Mouse (Mus musculus): ENCODE results near the gene Rab36.

Rab36 gene

GRCm38 (mm10) chr10:75068086-75068485, 31.2 kb downstream of the Rab36 start:
- Histone ChIP-seq H3K9me3 (ENCODE audit: low read length) (peaks cover 9% of the 10 kb centered on the region), H3K4me3 (replicated peaks; ENCODE audit: low read length) (no peak overlapping the region)
- TF ChIP-seq POU5F1 (IDR thresholded peaks at IDR 0.05; ENCODE audit: borderline replicate concordance, low read length) (no peak), NANOG (IDR thresholded peaks at IDR 0.05; ENCODE audit: borderline replicate concordance, low read length) (no peak), CTCF (conservative IDR thresholded peaks at IDR 0.05; ENCODE audit: low read length) (no peak)

GRCm38 (mm10) chr10:75068624-75069328, 31.9 kb downstream of the Rab36 start:
- no peak overlapping the region for H3K4me3 ChIP-seq (replicated peaks; ENCODE audit: low read length)
- H3K4me1 ChIP-seq (replicated peaks; ENCODE audit: low read depth, low read length), result peaks cover 20% of the 10 kb centered on the region
- H3K36me3 ChIP-seq (ENCODE audit: insufficient read depth, low read length), result peaks cover 12% of the 10 kb centered on the region
- H3K27me3 ChIP-seq (ENCODE audit: insufficient read depth, low read length), result 0 out of 2 replicates have a peak, but pooled peaks cover 1% of the 10 kb centered on the region
- no peak for TF ChIP-seq NANOG (IDR thresholded peaks at IDR 0.05; ENCODE audit: borderline replicate concordance, low read length)
- TF ChIP-seq CTCF (conservative IDR thresholded peaks at IDR 0.05; ENCODE audit: low read length), result no peak
- no peak for TF ChIP-seq POU5F1 (IDR thresholded peaks at IDR 0.05; ENCODE audit: borderline replicate concordance, low read length)
- H3K9me3 ChIP-seq (ENCODE audit: low read length), result peaks cover 9% of the 10 kb centered on the region

More at GRCm38 (mm10) chr10:75068086-75068485, 31.2 kb downstream of the Rab36 start:
- Histone ChIP-seq H3K4me1 (replicated peaks; ENCODE audit: low read depth, low read length) (peaks cover 27% of the 10 kb centered on the region), H3K36me3 (ENCODE audit: insufficient read depth, low read length) (peaks cover 16% of the 10 kb centered on the region; the same call in 1 of the 2 replicates), H3K27me3 (ENCODE audit: insufficient read depth, low read length) (peaks cover 8% of the 10 kb centered on the region)

- H3K4me1 ChIP-seq (replicated peaks; ENCODE audit: low read depth, low read length), result peaks cover 19% of the 10 kb centered on the region
- no peaks in the 10 kb centered on the region for H3K27me3 ChIP-seq (ENCODE audit: insufficient read depth, low read length)
- peaks cover 9% of the 10 kb centered on the region for H3K9me3 ChIP-seq (ENCODE audit: low read length)
- TF ChIP-seq CTCF (conservative IDR thresholded peaks at IDR 0.05; ENCODE audit: low read length), result no peak
- no peak for TF ChIP-seq POU5F1 (IDR thresholded peaks at IDR 0.05; ENCODE audit: borderline replicate concordance, low read length)
- TF ChIP-seq NANOG (IDR thresholded peaks at IDR 0.05; ENCODE audit: borderline replicate concordance, low read length), result no peak
- peaks cover 11% of the 10 kb centered on the region for H3K36me3 ChIP-seq (ENCODE audit: insufficient read depth, low read length)
- no peak overlapping the region for H3K4me3 ChIP-seq (replicated peaks; ENCODE audit: low read length)
Measured at GRCm38 (mm10) chr10:75070281-75070976, 33.6 kb downstream of the Rab36 start.

- TF ChIP-seq NANOG (IDR thresholded peaks at IDR 0.05; ENCODE audit: borderline replicate concordance, low read length) (no peak), POU5F1 (IDR thresholded peaks at IDR 0.05; ENCODE audit: borderline replicate concordance, low read length) (no peak), CTCF (conservative IDR thresholded peaks at IDR 0.05; ENCODE audit: low read length) (no peak)
- Histone ChIP-seq H3K27me3 (ENCODE audit: insufficient read depth, low read length) (no peaks in the 10 kb centered on the region), H3K4me1 (replicated peaks; ENCODE audit: low read depth, low read length) (no peaks in the 10 kb centered on the region), H3K9me3 (ENCODE audit: low read length) (peaks cover 5% of the 10 kb centered on the region), H3K36me3 (ENCODE audit: insufficient read depth, low read length) (peaks cover 12% of the 10 kb centered on the region), H3K4me3 (replicated peaks; ENCODE audit: low read length) (no peak overlapping the region)
Measured at GRCm38 (mm10) chr10:75075665-75076064, 38.8 kb downstream of the Rab36 start.

- Histone ChIP-seq H3K4me1 (replicated peaks; ENCODE audit: low read depth, low read length) (no peaks in the 10 kb centered on the region), H3K27me3 (ENCODE audit: insufficient read depth, low read length) (no peaks in the 10 kb centered on the region), H3K4me3 (replicated peaks; ENCODE audit: low read length) (no peak overlapping the region), H3K9me3 (ENCODE audit: low read length) (no peaks in the 10 kb centered on the region), H3K36me3 (ENCODE audit: insufficient read depth, low read length) (peaks cover 4% of the 10 kb centered on the region)
- TF ChIP-seq POU5F1 (IDR thresholded peaks at IDR 0.05; ENCODE audit: borderline replicate concordance, low read length) (no peak), NANOG (IDR thresholded peaks at IDR 0.05; ENCODE audit: borderline replicate concordance, low read length) (no peak), CTCF (conservative IDR thresholded peaks at IDR 0.05; ENCODE audit: low read length) (no peak)
Measured at GRCm38 (mm10) chr10:75078174-75079128, 41.6 kb downstream of the Rab36 start.

- Histone ChIP-seq H3K36me3 (ENCODE audit: insufficient read depth, low read length) (no peaks in the 10 kb centered on the region), H3K9me3 (ENCODE audit: low read length) (peaks cover 7% of the 10 kb centered on the region), H3K4me1 (replicated peaks; ENCODE audit: low read depth, low read length) (no peaks in the 10 kb centered on the region), H3K4me3 (replicated peaks; ENCODE audit: low read length) (no peak overlapping the region), H3K27me3 (ENCODE audit: insufficient read depth, low read length) (no peaks in the 10 kb centered on the region)
- no peak for TF ChIP-seq POU5F1 (IDR thresholded peaks at IDR 0.05; ENCODE audit: borderline replicate concordance, low read length)
Measured at GRCm38 (mm10) chr10:75085330-75085729, 48.5 kb downstream of the Rab36 start.

GRCm38 (mm10) chr10:75088471-75088870, 51.6 kb downstream of the Rab36 start:
- H3K4me3 ChIP-seq (replicated peaks; ENCODE audit: low read length), result no peak overlapping the region
- TF ChIP-seq CTCF (conservative IDR thresholded peaks at IDR 0.05; ENCODE audit: low read length) (no peak), NANOG (IDR thresholded peaks at IDR 0.05; ENCODE audit: borderline replicate concordance, low read length) (no peak), POU5F1 (IDR thresholded peaks at IDR 0.05; ENCODE audit: borderline replicate concordance, low read length) (no peak)
- peaks cover 11% of the 10 kb centered on the region for H3K4me1 ChIP-seq (replicated peaks; ENCODE audit: low read depth, low read length)
- peaks cover 7% of the 10 kb centered on the region for H3K9me3 ChIP-seq (ENCODE audit: low read length)
- H3K27me3 ChIP-seq (ENCODE audit: insufficient read depth, low read length), result no peaks in the 10 kb centered on the region
- H3K36me3 ChIP-seq (ENCODE audit: insufficient read depth, low read length), result no peaks in the 10 kb centered on the region

All from E14TG2a.4 (cell line).